Mouse (Mus musculus) kidney, embryonic 15.5 days (tissue): ENCODE data around the gene Tekt3. TPM values are rescaled to one million over a fixed set of nuclear protein-coding genes. Genes with fewer than 3 reads are reported as not detected.
A peak's percentile ranks its signal among the peaks of the same experiment; 100 is the strongest.

ENCODE experiments used
- ATAC-seq: fragments of 200-750 bp; cut with Nextera tagmentation; replicated peaks from 2 replicates; pipeline ENCODE4 v1.8.0; 2017; ENCODE audit warnings: moderate TSS enrichment; ENCODE audit not compliant: low FRiP score
- H3K27ac ChIP-seq: fragments of 300-500 bp; sonication (generic); 2 replicates; pipeline ENCODE4 v1.5.1; 2015; ENCODE audit warnings: mild to moderate bottlenecking, inconsistent platforms
- H3K27me3 ChIP-seq: fragments of 300-500 bp; sonication (generic); 2 replicates; pipeline ENCODE4 v1.6.1; 2015; ENCODE audit warnings: inconsistent platforms
- H3K36me3 ChIP-seq: fragments of 300-500 bp; sonication (generic); 2 replicates; pipeline ENCODE4 v1.6.1; 2015; ENCODE audit warnings: inconsistent platforms
- H3K4me1 ChIP-seq: fragments of 300-500 bp; sonication (generic); 2 replicates; pipeline ENCODE4 v1.6.1; 2015; ENCODE audit warnings: inconsistent platforms
- H3K4me2 ChIP-seq: fragments of 300-500 bp; sonication (generic); 2 replicates; pipeline ENCODE4 v1.6.1; 2015; ENCODE audit warnings: moderate library complexity, mild to moderate bottlenecking, inconsistent platforms
- H3K4me3 ChIP-seq: fragments of 300-500 bp; sonication (generic); replicated peaks from 2 replicates; pipeline ENCODE4 v1.5.1; 2015; ENCODE audit warnings: mild to moderate bottlenecking, inconsistent platforms
- H3K9ac ChIP-seq: fragments of 300-500 bp; sonication (generic); 2 replicates; pipeline ENCODE4 v1.6.1; 2015; ENCODE audit warnings: mild to moderate bottlenecking, inconsistent platforms
- H3K9me3 ChIP-seq: fragments of 300-500 bp; sonication (generic); replicated peaks from 2 replicates; pipeline ENCODE4 v1.6.1; 2016; ENCODE audit warnings: inconsistent platforms
- WGBS: fragments of 180-500 bp; shearing (Covaris S2); methylation state at CpG from one replicate; pipeline ENCODE4 v1.1.7; 2015; ENCODE audit warnings: mixed read lengths; 5-methylcytosine and 5-hydroxymethylcytosine counted together
- polyA plus RNA-seq: library from polyadenylated mRNA; unstranded; fragments of >200 nt; fragmentation: Nextera tagmentation; extraction: Ambion mirVana; gene quantifications from 2 replicates; pipeline ENCODE4 v1.2.1, GENCODE M21; 2015

Tekt3 gene
- polyA plus RNA-seq, 1 experiment from 2014 or later = not detected

DNA sequence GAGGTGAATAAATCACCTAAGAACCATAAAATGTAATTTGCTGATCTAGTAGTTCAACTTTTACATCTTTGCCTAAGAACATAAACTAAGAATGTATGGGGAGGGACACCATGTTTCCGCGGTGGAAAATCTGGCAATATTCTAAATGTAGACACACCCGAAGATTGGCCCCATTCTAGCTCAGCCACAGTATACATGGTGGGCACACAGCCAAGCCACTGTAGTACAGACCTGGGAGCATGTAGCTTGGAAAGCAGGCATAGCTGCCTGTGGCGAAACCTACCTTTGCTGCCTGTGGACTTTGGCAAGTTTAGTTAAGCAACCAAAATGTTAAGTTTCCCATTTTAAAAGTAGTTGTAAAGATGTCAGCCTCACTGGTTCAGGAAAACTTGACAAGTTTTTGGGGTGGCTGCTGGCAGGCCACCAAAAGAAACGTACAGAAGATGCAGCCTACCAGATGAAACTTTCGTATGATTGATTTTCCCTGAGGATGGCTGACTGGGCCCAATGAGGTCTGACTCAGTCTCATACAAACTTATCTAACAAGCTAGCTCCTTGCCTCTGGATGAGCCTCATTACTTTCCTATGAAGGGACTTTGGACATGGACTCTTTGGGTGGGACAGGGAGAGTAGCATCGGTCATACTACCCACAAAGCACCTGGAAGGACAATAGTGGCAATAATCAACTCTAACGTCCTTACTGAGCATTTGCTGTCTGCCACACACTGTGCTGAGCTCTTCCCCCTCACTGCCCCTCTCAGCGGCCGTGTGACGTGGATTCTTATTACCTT is 25.8 kb upstream of the Tekt3 start:
- WGBS = 65% methylated on average over 11 of the region's 11 CpGs
- Histone ChIP-seq H3K9me3 (no peaks in the 10 kb centered on the region), H3K4me1 (peaks cover 7% of the 10 kb centered on the region), H3K9ac (no peak overlapping the region), H3K36me3 (no peaks in the 10 kb centered on the region), H3K4me2 (no peak overlapping the region), H3K4me3 (no peak overlapping the region), H3K27ac (no peak overlapping the region), H3K27me3 (no peaks in the 10 kb centered on the region)
- ATAC-seq = no peak

DNA sequence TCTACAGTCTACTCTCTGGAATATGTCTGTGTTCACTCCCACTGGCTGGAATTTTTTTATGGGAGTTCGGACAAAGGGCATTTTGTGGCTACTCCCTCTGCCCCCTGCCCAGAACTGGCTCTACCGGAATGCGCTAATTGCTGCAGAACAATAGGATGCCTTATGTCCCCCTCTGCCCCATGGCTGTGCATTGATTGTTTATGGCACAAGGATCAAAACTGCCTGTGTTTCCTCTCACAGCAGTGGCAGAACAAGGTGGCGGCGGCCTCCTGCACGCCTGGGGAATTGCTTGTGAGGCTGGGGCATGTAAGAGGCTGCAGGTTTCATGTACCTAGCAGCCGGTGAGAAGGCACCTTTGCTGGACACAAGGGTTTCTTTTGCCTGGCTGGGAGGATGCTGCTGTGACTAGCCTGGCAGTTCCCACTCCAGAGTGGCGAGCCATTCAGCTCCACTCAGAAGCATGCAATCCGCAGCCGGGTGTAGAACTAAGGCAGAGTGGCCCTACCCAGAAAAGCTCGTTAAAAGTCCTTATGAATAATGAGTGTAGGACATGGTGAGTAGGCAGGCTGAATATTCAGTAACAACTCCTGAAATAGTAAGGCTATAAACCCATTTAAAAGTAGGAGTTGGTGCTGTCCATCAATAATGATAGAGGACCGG is 21.3 kb upstream of the Tekt3 start:
- Histone ChIP-seq H3K9ac (no peak overlapping the region), H3K4me1 (peaks cover 10% of the 10 kb centered on the region), H3K36me3 (no peaks in the 10 kb centered on the region), H3K9me3 (no peaks in the 10 kb centered on the region), H3K27me3 (no peaks in the 10 kb centered on the region), H3K4me2 (no peak overlapping the region), H3K4me3 (no peak overlapping the region), H3K27ac (peak overlapping the region; percentile 59)
- WGBS = 39% methylated on average over 12 of the region's 12 CpGs
- peak; percentile 43; the same call in 1 of the 2 replicates for ATAC-seq

DNA sequence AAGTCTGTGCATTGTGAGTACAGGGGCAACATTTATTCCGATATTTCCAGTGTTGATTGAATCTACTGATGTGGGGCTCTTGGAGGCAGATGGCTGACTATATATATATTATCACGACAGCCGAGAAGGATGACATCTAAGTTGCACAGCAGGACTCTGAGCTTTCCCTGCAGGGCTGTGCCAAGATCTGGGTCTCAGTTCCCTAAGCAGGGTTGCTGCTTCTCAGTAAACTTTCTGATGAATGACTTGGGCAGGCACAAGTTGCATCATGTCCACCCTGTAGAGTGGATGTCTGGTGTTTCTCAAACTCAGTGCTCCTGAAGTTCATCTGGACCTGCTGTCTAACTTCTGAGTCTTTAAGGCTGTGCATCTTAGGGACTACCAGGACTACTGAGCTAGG is 15.7 kb upstream of the Tekt3 start:
- H3K4me1 ChIP-seq = peaks cover 1% of the 10 kb centered on the region
- no peak for ATAC-seq
- no peak overlapping the region for H3K4me3 ChIP-seq
- H3K4me2 ChIP-seq = no peak overlapping the region
- no peaks in the 10 kb centered on the region for H3K9me3 ChIP-seq
- no peak overlapping the region for H3K27ac ChIP-seq
- no peaks in the 10 kb centered on the region for H3K36me3 ChIP-seq
- 76% methylated on average over 3 of the region's 3 CpGs for WGBS
- no peaks in the 10 kb centered on the region for H3K27me3 ChIP-seq
- H3K9ac ChIP-seq = no peak overlapping the region

DNA sequence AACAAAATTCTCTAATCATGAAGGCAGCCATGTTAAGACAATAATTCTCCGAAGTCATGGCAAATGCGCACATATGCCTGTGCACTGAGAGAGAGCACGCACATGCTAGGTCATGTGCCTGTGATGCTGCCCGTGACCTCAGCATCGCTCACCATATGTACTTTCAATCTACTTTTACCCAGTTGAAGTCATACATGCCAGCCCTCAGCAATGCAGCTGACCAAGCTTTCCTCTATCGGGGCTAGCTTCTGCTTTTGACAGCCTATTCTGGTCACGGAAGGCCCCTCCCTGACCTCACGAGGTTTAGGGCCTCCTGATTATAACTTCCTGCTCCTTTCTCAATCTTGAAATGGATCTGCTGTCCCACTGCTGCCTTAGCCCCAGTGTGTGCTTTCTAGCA is 15.1 kb upstream of the Tekt3 start:
- Histone ChIP-seq H3K9me3 (no peaks in the 10 kb centered on the region), H3K36me3 (no peaks in the 10 kb centered on the region), H3K4me1 (no peaks in the 10 kb centered on the region), H3K4me2 (no peak overlapping the region), H3K4me3 (no peak overlapping the region), H3K27me3 (no peaks in the 10 kb centered on the region), H3K27ac (no peak overlapping the region), H3K9ac (no peak overlapping the region)
- WGBS = 85% methylated on average over 8 of the region's 8 CpGs
- no peak for ATAC-seq

DNA sequence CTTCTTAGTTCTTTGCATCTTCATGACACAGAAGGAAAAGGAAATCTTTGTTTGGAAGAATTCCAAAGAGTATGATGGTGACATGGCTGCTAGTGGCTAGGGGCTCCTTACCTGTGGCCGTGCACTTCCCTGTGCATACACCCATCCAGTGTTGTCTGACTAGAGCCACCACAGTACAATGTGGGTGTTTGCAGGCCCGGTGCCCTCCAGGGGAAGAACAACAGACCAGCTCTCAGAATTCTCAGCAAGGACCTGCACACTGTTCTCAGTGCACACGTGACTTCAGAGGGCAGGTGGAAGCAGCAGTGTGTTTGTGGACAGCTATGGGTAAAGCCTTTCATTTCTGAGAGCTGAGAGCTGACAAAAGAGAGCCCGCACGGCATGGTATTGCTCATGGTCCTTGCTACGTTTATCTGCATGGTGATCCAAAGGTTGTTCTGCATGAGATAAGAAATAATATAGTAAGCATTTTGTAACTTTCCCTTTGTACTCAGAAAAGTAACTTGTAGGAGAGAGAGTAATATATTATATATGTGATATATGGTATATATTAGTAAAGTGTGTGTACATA is 11.0 kb upstream of the Tekt3 start:
- H3K9me3 ChIP-seq = no peaks in the 10 kb centered on the region
- H3K4me2 ChIP-seq = no peak overlapping the region
- H3K36me3 ChIP-seq = no peaks in the 10 kb centered on the region
- 95% methylated on average over 6 of the region's 6 CpGs for WGBS
- no peak overlapping the region for H3K9ac ChIP-seq
- H3K4me1 ChIP-seq = no peaks in the 10 kb centered on the region
- no peak overlapping the region for H3K4me3 ChIP-seq
- ATAC-seq = no peak
- no peaks in the 10 kb centered on the region for H3K27me3 ChIP-seq
- no peak overlapping the region for H3K27ac ChIP-seq

DNA sequence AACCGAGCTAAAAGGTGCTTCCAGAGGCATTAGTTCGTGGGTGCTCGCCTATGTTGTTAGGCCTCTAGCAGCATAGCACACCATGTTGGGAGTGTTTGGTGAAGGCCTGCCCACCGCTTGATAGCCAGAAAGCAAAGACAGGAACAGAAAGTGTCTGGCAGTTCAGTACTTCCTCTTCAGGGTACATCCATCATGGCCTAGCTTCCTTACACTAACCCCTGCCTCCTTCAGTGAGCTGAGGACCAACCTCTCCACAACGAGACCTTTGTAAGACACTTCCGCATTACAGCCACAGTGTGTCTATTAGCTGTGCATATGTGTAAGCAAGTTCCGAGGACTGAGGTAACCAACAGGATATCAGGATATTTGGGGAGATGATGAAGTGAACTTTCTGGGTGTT is 10.4 kb upstream of the Tekt3 start:
- Histone ChIP-seq H3K4me3 (no peak overlapping the region), H3K4me1 (no peaks in the 10 kb centered on the region), H3K36me3 (no peaks in the 10 kb centered on the region), H3K4me2 (no peak overlapping the region), H3K27ac (no peak overlapping the region), H3K27me3 (no peaks in the 10 kb centered on the region), H3K9ac (no peak overlapping the region), H3K9me3 (no peaks in the 10 kb centered on the region)
- no peak for ATAC-seq
- 90% methylated on average over 7 of the region's 7 CpGs for WGBS

DNA sequence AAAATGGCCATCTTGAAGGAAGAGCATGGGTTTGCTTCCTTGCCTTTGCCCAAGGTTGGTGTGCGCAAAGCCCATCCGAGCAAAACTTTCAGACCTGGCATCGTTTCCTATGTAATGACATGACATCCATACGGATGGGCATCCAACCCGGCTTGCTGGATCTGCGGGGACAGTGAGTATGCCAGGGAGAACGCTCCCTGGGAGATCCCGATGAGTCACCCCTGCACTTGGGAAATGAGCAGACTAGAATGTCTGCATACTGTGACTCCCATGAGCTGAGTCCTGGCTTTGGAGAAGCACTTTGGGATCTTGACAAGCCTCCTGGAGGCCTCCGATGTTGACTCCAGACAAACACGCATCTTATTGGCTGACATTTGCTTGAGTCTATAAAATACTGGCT is 9.5 kb upstream of the Tekt3 start:
- no peak overlapping the region for H3K9ac ChIP-seq
- no peaks in the 10 kb centered on the region for H3K9me3 ChIP-seq
- H3K27me3 ChIP-seq = no peaks in the 10 kb centered on the region
- no peaks in the 10 kb centered on the region for H3K36me3 ChIP-seq
- no peak for ATAC-seq
- WGBS = 92% methylated on average over 10 of the region's 10 CpGs
- H3K4me2 ChIP-seq = no peak overlapping the region
- H3K27ac ChIP-seq = no peak overlapping the region
- no peaks in the 10 kb centered on the region for H3K4me1 ChIP-seq
- no peak overlapping the region for H3K4me3 ChIP-seq

DNA sequence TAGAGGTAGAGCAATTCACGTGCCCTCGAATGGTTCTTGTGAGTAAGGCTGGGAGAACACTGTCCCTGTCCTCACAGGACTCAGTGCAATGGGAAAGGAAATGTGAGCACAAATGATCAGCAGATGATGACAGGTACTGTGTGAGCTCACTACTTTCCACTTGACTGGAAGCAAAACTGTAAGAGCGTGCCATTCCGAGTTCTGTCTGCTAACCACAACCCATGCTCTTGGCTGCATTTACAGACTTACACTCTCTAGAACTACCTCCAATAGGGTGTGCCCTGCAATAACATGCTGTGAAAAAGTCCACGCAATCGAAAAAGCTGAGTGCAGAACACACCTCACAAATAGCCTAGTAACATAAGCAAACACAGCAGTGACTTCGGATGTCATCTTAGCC is 5.9 kb upstream of the Tekt3 start:
- H3K4me1 ChIP-seq = no peaks in the 10 kb centered on the region
- no peak overlapping the region for H3K27ac ChIP-seq
- H3K9me3 ChIP-seq = no peaks in the 10 kb centered on the region
- no peak overlapping the region for H3K4me3 ChIP-seq
- WGBS = 85% methylated on average over 7 of the region's 7 CpGs
- no peak overlapping the region for H3K9ac ChIP-seq
- H3K36me3 ChIP-seq = no peaks in the 10 kb centered on the region
- no peak overlapping the region for H3K4me2 ChIP-seq
- peaks cover 3% of the 10 kb centered on the region; the same call in 1 of the 2 replicates for H3K27me3 ChIP-seq
- no peak for ATAC-seq

DNA sequence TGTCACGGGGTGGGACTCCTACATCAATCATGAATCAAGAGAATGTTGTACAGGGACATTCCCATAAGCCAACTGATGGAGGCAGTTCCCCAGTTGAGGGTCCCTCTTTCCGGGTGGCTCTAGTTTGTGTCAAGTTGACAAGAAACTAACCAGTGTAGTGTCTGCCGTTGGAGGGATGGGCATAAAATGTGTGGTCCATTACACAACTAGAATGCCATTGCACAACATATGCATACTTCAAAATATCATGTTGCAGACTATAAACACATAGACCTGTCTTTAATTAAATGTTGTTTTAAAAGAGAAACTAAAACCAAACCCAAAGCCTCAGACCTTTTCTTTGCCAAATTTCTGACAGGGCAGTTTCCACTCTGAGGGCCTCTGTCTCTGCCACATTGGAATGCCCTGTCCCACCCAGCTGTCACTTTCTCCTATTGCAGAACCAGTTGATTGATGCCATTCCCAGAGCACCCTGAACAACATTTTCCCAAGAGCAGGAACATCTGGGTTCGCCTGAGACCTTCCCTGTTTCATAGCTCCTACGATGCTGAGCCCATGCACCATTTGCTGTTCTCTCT is 3.0 kb upstream of the Tekt3 start:
- Histone ChIP-seq H3K4me3 (no peak overlapping the region), H3K27ac (no peak overlapping the region), H3K27me3 (peaks cover 3% of the 10 kb centered on the region; the same call in 1 of the 2 replicates), H3K4me1 (peaks cover 5% of the 10 kb centered on the region), H3K9me3 (no peaks in the 10 kb centered on the region), H3K36me3 (no peaks in the 10 kb centered on the region), H3K9ac (no peak overlapping the region), H3K4me2 (no peak overlapping the region)
- 54% methylated on average over 5 of the region's 5 CpGs for WGBS
- ATAC-seq = no peak

DNA sequence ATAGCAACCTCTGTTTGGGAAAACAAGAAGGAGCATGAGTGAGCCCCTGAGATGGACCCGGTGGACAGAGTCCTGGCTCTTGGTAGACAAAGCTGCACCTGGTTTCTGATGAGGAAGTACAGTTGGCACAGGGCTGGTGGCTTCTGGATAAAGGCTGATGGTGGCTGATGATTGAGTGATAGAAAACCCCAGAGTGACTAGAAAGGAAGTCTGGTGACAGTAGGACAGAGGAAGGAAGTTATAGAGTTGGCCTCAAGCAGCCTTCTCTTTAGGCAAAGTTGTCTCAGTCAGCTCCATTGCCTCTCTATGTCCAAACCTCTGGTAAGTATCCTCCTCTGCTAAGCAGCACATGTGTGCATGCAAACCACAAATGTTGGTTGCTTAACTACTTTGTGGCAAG is 1.5 kb upstream of the Tekt3 start:
- no peak overlapping the region for H3K9ac ChIP-seq
- H3K4me2 ChIP-seq = no peak overlapping the region
- WGBS = 96% methylated on average over 1 of the region's 1 CpGs
- no peak overlapping the region for H3K4me3 ChIP-seq
- H3K36me3 ChIP-seq = no peaks in the 10 kb centered on the region
- ATAC-seq = no peak
- H3K9me3 ChIP-seq = no peaks in the 10 kb centered on the region
- peaks cover 5% of the 10 kb centered on the region for H3K4me1 ChIP-seq
- H3K27ac ChIP-seq = no peak overlapping the region
- peaks cover 3% of the 10 kb centered on the region; the same call in 1 of the 2 replicates for H3K27me3 ChIP-seq

DNA sequence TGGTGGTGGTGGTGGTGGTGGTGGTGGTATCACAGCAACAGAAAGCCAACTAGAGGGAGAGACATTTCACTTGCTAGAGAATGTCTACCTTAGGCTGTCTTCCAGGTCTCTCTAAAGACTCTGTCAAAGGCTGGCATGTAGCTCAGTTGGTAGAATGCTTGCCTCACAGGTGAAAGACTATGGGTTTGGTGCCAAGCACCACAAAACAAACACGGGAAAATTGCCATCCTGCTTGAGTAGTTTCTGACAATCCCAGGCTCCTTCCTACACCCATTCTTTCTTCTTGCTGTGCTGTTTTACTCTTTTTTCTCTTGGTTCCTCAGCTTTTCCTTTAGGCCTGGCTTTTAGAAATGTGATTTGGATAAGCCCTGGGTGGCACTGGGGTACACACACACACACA is 5.1 kb downstream of the Tekt3 start:
- no peak for ATAC-seq
- no peaks in the 10 kb centered on the region for H3K36me3 ChIP-seq
- H3K9me3 ChIP-seq = no peaks in the 10 kb centered on the region
- WGBS = 67% methylated on average over 1 of the region's 1 CpGs
- peaks cover 3% of the 10 kb centered on the region for H3K4me1 ChIP-seq
- no peak overlapping the region for H3K27ac ChIP-seq
- no peak overlapping the region for H3K9ac ChIP-seq
- H3K27me3 ChIP-seq = no peaks in the 10 kb centered on the region
- no peak overlapping the region for H3K4me3 ChIP-seq
- H3K4me2 ChIP-seq = no peak overlapping the region

DNA sequence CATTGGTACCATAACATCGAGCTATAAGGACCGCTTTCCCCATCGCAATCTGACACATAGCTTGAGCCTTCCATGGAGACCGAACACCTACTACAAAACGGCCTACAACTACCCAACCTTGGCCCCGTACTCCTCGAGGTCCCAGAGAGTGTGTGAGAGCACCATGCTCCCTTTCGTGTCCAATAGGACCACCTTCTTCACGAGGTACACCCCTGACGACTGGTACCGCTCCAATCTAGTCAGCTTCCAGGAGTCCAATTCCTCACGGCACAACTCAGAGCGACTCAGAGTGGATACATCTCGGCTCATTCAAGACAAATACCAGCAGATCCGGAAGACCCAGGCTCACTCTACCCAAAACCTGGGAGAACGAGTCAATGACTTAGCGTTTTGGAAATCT is 8.6 kb downstream of the Tekt3 start:
- Histone ChIP-seq H3K4me3 (no peak overlapping the region), H3K4me1 (no peaks in the 10 kb centered on the region), H3K4me2 (no peak overlapping the region), H3K27ac (no peak overlapping the region), H3K9ac (no peak overlapping the region), H3K9me3 (no peaks in the 10 kb centered on the region), H3K27me3 (no peaks in the 10 kb centered on the region), H3K36me3 (no peaks in the 10 kb centered on the region)
- 93% methylated on average over 17 of the region's 17 CpGs for WGBS
- ATAC-seq = no peak
